Mouse (Mus musculus): ENCODE data around the gene Ercc6l2.

- TF ChIP-seq CTCF (IDR thresholded peaks at IDR 0.05): no peak
- TF ChIP-seq EP300 (IDR thresholded peaks at IDR 0.05; ENCODE audit: insufficient read depth, low read depth, low read length): no peak
Observed at GRCm38 (mm10) chr13:63793345-63794308, 21.4 kb upstream of the Ercc6l2 start.
